Mouse (Mus musculus): ENCODE data around the gene Lrrk1.

DNA sequence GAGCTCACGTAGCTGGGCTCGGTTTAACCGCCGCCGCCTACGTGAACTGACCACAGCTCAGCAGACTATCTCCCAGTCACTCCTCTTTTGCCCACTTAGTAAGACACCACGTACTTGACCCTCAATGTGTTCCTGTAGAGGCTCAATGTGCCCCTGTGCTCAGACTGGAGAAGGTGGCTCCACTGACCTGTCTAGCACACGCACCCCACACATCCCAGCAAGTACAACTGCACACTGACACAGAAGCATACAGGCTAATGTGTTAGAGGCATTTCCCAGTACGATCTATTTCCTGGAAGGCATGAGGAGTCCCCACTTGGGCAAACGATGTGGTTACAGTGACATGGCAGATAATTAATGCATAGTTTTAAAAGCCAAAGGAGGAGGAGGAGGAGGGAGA is 11.6 kb downstream of the Lrrk1 start:
- no peak for TF ChIP-seq CTCF (IDR thresholded peaks at IDR 0.05)
- TF ChIP-seq EP300 (IDR thresholded peaks at IDR 0.05; ENCODE audit: insufficient read depth, low read depth, low read length): no peak
- TF ChIP-seq POLR2A (IDR thresholded peaks at IDR 0.05; ENCODE audit: insufficient read depth, low read depth, low read length): no peak
